Comparison of ENCODE assay signal across 8 mouse cellular contexts in the genomic region with DNA sequence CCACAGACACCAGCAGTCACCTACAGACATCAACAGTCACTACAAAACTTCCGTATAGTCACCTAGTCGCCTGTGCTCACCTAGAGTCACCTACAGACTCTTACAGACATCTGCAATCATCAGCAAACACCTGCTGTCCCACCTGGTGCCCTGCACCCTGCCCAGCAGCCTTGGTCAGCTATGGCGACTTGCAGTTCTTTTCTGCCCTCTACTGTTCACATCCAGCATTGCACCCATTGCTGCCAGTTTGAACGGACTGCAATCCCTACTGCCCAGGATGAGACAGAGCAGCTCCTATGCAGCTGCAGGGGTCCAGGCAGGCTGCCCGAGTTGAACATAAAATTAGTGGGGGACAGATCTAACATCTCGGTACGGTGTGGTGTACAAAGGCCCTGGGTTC. TPM values are rescaled to one million over a fixed set of nuclear protein-coding genes. Genes with fewer than 3 reads are reported as not detected.
DNase-seq lines count a peak whose midpoint lies in the region; ATAC-seq and TF ChIP-seq lines count a peak whose summit lies in the region.

No protein-coding gene starts in this region.

- H3K9ac ChIP-seq in hindbrain, embryonic 13.5 days: no peak overlapping the region

- peak; percentile 100 for TF ChIP-seq CTCF in cerebellum, adult 2 months (IDR thresholded peaks at IDR 0.05; ENCODE audit: borderline replicate concordance, insufficient read depth, low read depth, low read length)

- no peak overlapping the region for H3K27ac ChIP-seq in cerebellum, adult 2 months (ENCODE audit: insufficient read depth, low read length)
- H3K27ac ChIP-seq in hindbrain, embryonic 13.5 days: no peak overlapping the region

- peak; percentile 67 for DNase-seq in Muller cell, postnatal 12 days (ENCODE audit: inconsistent ontology term)
- peak; percentile 80 to 87 for DNase-seq in cerebellum, adult 2 months
- DNase-seq in layer of hippocampus, postnatal 14 days (ENCODE audit: low spot score in 2 of 2): peak; percentile 81 to 84
- DNase-seq in lung, postnatal 36 days: peak; percentile 93
- DNase-seq in right cerebral cortex, adult 2 months (ENCODE audit: low spot score in 2 of 2): peak; percentile 86 to 90
- peak; percentile 77 for DNase-seq in urinary bladder, postnatal 25 days (ENCODE audit: low spot score)

- no peaks in the 10 kb centered on the region for H3K9me3 ChIP-seq in hindbrain, embryonic 13.5 days

- H3K4me2 ChIP-seq in hindbrain, embryonic 13.5 days: no peak overlapping the region

- no peaks in the 10 kb centered on the region for H3K36me3 ChIP-seq in hindbrain, embryonic 13.5 days

- ATAC-seq in frontal cortex, adult (ENCODE audit: low TSS enrichment): peak; percentile 76
- ATAC-seq in hindbrain, embryonic 13.5 days (ENCODE audit: low FRiP score): peak; percentile 68

- WGBS in cerebellum, adult 2 months: 1% methylated on average over 7 of the region's 7 CpGs
- 3% methylated on average over 7 of the region's 7 CpGs for WGBS in hindbrain, embryonic 13.5 days

- TF ChIP-seq POLR2A in cerebellum, adult 2 months (IDR thresholded peaks at IDR 0.05; ENCODE audit: borderline replicate concordance, insufficient read depth, low read length): no peak

- no peaks in the 10 kb centered on the region; the same call in 1 of the 2 replicates for H3K27me3 ChIP-seq in cerebellum, adult 2 months (ENCODE audit: control insufficient read depth, insufficient read depth, low read length)
- peaks cover 68% of the 10 kb centered on the region for H3K27me3 ChIP-seq in hindbrain, embryonic 13.5 days

- H3K4me1 ChIP-seq in cerebellum, adult 2 months (ENCODE audit: control insufficient read depth, insufficient read depth, low read length): no peaks in the 10 kb centered on the region
- H3K4me1 ChIP-seq in hindbrain, embryonic 13.5 days (replicated peaks): 0 out of 2 replicates have a peak, but pooled peaks cover 5% of the 10 kb centered on the region

- no peak overlapping the region for H3K4me3 ChIP-seq in cerebellum, adult 2 months (replicated peaks; ENCODE audit: insufficient read depth, low read depth, low read length)
- H3K4me3 ChIP-seq in hindbrain, embryonic 13.5 days: no peak overlapping the region

RNA-seq across cellular contexts. Expression of a gene that starts 5.3 kb away (rescaled TPM):
- polyA plus RNA-seq in cerebellum, adult 2 months (2012; rRNA removed): 103 and 108 TPM in 2 replicates
- 21.3 and 22.4 TPM in 2 replicates for polyA plus RNA-seq in hindbrain, embryonic 13.5 days (2015; fragmentation: Nextera tagmentation; extraction: Ambion mirVana)
- 10 to 100 TPM; 66.7 to 70.9 TPM for total RNA-seq in layer of hippocampus, postnatal 14 days (2021)

RNA-seq across cellular contexts. Expression of a gene that starts 32.4 kb away (rescaled TPM):
- polyA plus RNA-seq in cerebellum, adult 2 months (2012; rRNA removed): 57.3 and 60.6 TPM in 2 replicates
- polyA plus RNA-seq in hindbrain, embryonic 13.5 days (2015; fragmentation: Nextera tagmentation; extraction: Ambion mirVana): 61.3 and 69.0 TPM in 2 replicates
- total RNA-seq in layer of hippocampus, postnatal 14 days (2021): 100 to 1,000 TPM; 266 to 272 TPM

RNA-seq across cellular contexts. Expression of a gene that starts 46.1 kb away (rescaled TPM):
- 112 and 116 TPM in 2 replicates for polyA plus RNA-seq in cerebellum, adult 2 months (2012; rRNA removed)
- polyA plus RNA-seq in hindbrain, embryonic 13.5 days (2015; fragmentation: Nextera tagmentation; extraction: Ambion mirVana): 56.0 and 62.1 TPM in 2 replicates
- total RNA-seq in layer of hippocampus, postnatal 14 days (2021): 10 to 100 TPM; 79.7 to 95.2 TPM

RNA-seq across cellular contexts. Expression of a gene that starts 49.8 kb away (rescaled TPM):
- polyA plus RNA-seq in cerebellum, adult 2 months (2012; rRNA removed): 0.67 and 1.1 TPM in 2 replicates
- 0.93 and 0.95 TPM in 2 replicates for polyA plus RNA-seq in hindbrain, embryonic 13.5 days (2015; fragmentation: Nextera tagmentation; extraction: Ambion mirVana)
- total RNA-seq in layer of hippocampus, postnatal 14 days (2021): under 1 TPM; 0.39 to 0.57 TPM

RNA-seq across cellular contexts. Expression of a gene that starts 57.3 kb away (rescaled TPM):
- 1.2 and 1.7 TPM in 2 replicates for polyA plus RNA-seq in cerebellum, adult 2 months (2012; rRNA removed)
- 1.8 TPM in 2 replicates for polyA plus RNA-seq in hindbrain, embryonic 13.5 days (2015; fragmentation: Nextera tagmentation; extraction: Ambion mirVana)
- 1 to 10 TPM; 1.1 to 1.5 TPM for total RNA-seq in layer of hippocampus, postnatal 14 days (2021)
